Mouse (Mus musculus): ENCODE results near the gene Saysd1.

- TF ChIP-seq CTCF (IDR thresholded peaks at IDR 0.05; ENCODE audit: low read depth, low read length) (no peak), POLR2AphosphoS5 (IDR thresholded peaks at IDR 0.05; ENCODE audit: insufficient replicate concordance, low read depth, low read length) (no peak), GATA1 (IDR thresholded peaks at IDR 0.05; ENCODE audit: borderline replicate concordance, low read length) (no peak)
These were observed 20.7 kb upstream of the Saysd1 start for GRCm38 (mm10) chr14:20158727-20159681.

Measured in G1E (cell line).